Mouse (Mus musculus) thymus, postnatal 25 days (tissue): ENCODE results near the gene Mecom.

ENCODE experiments used
- DNase-seq: peaks from one replicate; pipeline ENCODE4 v3.0.0; 2022

Mecom gene

GRCm38 (mm10) chr3:30480551-30480950 is 67.3 kb downstream of the Mecom start:
- DNase-seq: no peak

- DNase-seq: no peak
Observed at GRCm38 (mm10) chr3:30478252-30478651, 69.6 kb downstream of the Mecom start.

- DNase-seq: no peak
Observed at GRCm38 (mm10) chr3:30477008-30477407, 70.8 kb downstream of the Mecom start.

- no peak for DNase-seq
Observed at GRCm38 (mm10) chr3:30475591-30475990, 72.2 kb downstream of the Mecom start.

- DNase-seq: no peak
Observed at GRCm38 (mm10) chr3:30468068-30468835, 79.6 kb downstream of the Mecom start.

GRCm38 (mm10) chr3:30466031-30466650 is 81.7 kb downstream of the Mecom start:
- no peak for DNase-seq

- no peak for DNase-seq
Observed at GRCm38 (mm10) chr3:30464497-30464896, 83.3 kb downstream of the Mecom start.

GRCm38 (mm10) chr3:30461831-30462230 is 86.0 kb downstream of the Mecom start:
- DNase-seq: no peak

- DNase-seq: no peak
Observed at GRCm38 (mm10) chr3:30460890-30461578, 86.8 kb downstream of the Mecom start.

- DNase-seq: no peak
Observed at GRCm38 (mm10) chr3:30459626-30460025, 88.2 kb downstream of the Mecom start.

GRCm38 (mm10) chr3:30457975-30458678 is 89.7 kb downstream of the Mecom start:
- no peak for DNase-seq

GRCm38 (mm10) chr3:30455902-30456301 is 91.9 kb downstream of the Mecom start:
- no peak for DNase-seq

- DNase-seq: no peak
Observed at GRCm38 (mm10) chr3:30453546-30454455, 94.0 kb downstream of the Mecom start.

GRCm38 (mm10) chr3:30453046-30453445 is 94.8 kb downstream of the Mecom start:
- no peak for DNase-seq

- no peak for DNase-seq
Observed at GRCm38 (mm10) chr3:30452511-30452910, 95.3 kb downstream of the Mecom start.

- DNase-seq: no peak
Observed at GRCm38 (mm10) chr3:30450206-30450965, 97.4 kb downstream of the Mecom start.

GRCm38 (mm10) chr3:30448624-30449023 is 99.2 kb downstream of the Mecom start:
- no peak for DNase-seq

GRCm38 (mm10) chr3:30445970-30446442 is 101.8 kb downstream of the Mecom start:
- DNase-seq: no peak

- DNase-seq: no peak
Observed at GRCm38 (mm10) chr3:30445247-30445969, 102.4 kb downstream of the Mecom start.

- no peak for DNase-seq
Observed at GRCm38 (mm10) chr3:30441646-30442045, 106.2 kb downstream of the Mecom start.

- no peak for DNase-seq
Observed at GRCm38 (mm10) chr3:30438007-30438406, 109.8 kb downstream of the Mecom start.
